Mouse (Mus musculus): ENCODE data around the gene Metap1d. TPM values are rescaled to one million over a fixed set of nuclear protein-coding genes. Genes with fewer than 3 reads are reported as not detected.

Gene Metap1d
- polyA plus RNA-seq, 1 experiment from 2014 or later = 32.7 TPM

DNA sequence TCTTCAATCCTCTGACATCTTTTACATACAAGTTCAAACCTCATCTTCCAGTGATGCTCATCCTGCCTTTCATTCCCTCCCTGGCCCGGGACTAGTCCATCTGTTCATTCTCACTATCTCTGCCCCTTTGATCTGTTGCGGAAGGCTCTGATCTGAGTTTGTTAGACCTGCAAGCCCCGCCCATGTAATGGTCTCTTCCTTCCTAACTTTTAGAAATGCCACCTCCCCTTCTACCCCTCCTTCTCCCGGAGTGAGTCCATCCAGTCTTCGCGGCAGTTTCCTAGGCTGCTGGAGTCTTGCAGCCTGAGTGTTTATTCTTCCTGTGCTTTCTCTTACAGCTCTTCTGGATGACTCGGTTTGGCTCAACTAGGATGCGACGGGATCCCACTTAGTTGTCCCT, 113.4 kb downstream of the Metap1d start:
- Histone ChIP-seq H3K36me3 (no peaks in the 10 kb centered on the region), H3K9ac (no peak overlapping the region), H3K4me3 (no peak overlapping the region), H3K27ac (replicated peaks) (no peak overlapping the region), H3K4me1 (replicated peaks) (no peaks in the 10 kb centered on the region), H3K27me3 (no peaks in the 10 kb centered on the region), H3K4me2 (no peak overlapping the region), H3K9me3 (no peaks in the 10 kb centered on the region)
- WGBS = 82% methylated on average over 9 of the region's 9 CpGs
- ATAC-seq (ENCODE audit: low read depth) = no peak

DNA sequence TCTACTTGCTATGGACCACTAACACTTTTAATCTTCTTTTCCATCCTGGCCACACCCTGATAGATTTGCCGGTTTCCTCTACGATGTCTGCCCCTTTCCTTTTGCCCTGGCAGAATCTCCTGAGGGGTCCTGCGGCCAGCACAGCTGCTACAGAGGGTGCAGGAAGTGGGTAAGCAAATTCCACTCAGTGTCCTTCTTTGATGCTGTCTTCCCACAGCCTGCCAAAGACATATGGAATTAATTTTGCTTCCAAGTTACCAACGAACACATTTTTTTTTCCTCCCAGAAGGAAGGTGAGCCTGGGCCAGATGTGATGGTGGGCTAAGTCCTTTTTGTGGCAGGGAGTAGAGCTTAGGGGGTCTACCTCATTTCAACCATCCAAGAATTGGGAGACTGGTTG, 120.7 kb downstream of the Metap1d start:
- H3K27me3 ChIP-seq = no peaks in the 10 kb centered on the region
- no peaks in the 10 kb centered on the region for H3K4me1 ChIP-seq (replicated peaks)
- H3K27ac ChIP-seq (replicated peaks) = no peak overlapping the region
- no peak overlapping the region for H3K9ac ChIP-seq
- no peak overlapping the region for H3K4me3 ChIP-seq
- H3K4me2 ChIP-seq = no peak overlapping the region
- WGBS = 66% methylated on average over 4 of the region's 4 CpGs
- H3K9me3 ChIP-seq = no peaks in the 10 kb centered on the region
- no peaks in the 10 kb centered on the region for H3K36me3 ChIP-seq
- ATAC-seq (ENCODE audit: low read depth) = no peak

Other genes starting within 250 kb of the Metap1d start
- 194 and 208 TPM in 2 replicates for gene Dync1i2, start 241.6 kb upstream of the Metap1d start, polyA plus RNA-seq (2015; fragmentation: Nextera tagmentation; extraction: Ambion mirVana)
- 73.8 and 79.3 TPM in 2 replicates for gene Slc25a12, start 85.5 kb upstream of the Metap1d start, polyA plus RNA-seq (2015; fragmentation: Nextera tagmentation; extraction: Ambion mirVana)
- 49.2 and 50.5 TPM in 2 replicates for gene Hat1, start 64.3 kb upstream of the Metap1d start, polyA plus RNA-seq (2015; fragmentation: Nextera tagmentation; extraction: Ambion mirVana)
- 0.77 and 1.3 TPM in 2 replicates for gene Dlx1, start 74.8 kb downstream of the Metap1d start, polyA plus RNA-seq (2015; fragmentation: Nextera tagmentation; extraction: Ambion mirVana)
- gene Dlx2, start 93.5 kb downstream of the Metap1d start, polyA plus RNA-seq (2015; fragmentation: Nextera tagmentation; extraction: Ambion mirVana) = 0.22 and 0.73 TPM in 2 replicates